Mouse (Mus musculus) splenic B cell, adult 2 months (primary cell): ENCODE results near the gene Tmem147.

Experiments
- DNase-seq: peaks from one replicate; pipeline ENCODE4 v3.0.0-alpha.2; 2011; ENCODE audit warnings: low read depth, low spot score
- H3K27me3 ChIP-seq: 2 replicates; pipeline ENCODE4 v1.6.1; 2012; ENCODE audit warnings: mild to moderate bottlenecking, low read length, moderate library complexity, mixed read lengths; ENCODE audit not compliant: control insufficient read depth, poor library complexity, insufficient read depth, severe bottlenecking
- H3K36me3 ChIP-seq: 2 replicates; pipeline ENCODE4 v1.6.1; 2012; ENCODE audit warnings: mild to moderate bottlenecking, low read length, moderate library complexity, mixed read lengths; ENCODE audit not compliant: control insufficient read depth, poor library complexity, insufficient read depth, severe bottlenecking

Gene Tmem147

DNA sequence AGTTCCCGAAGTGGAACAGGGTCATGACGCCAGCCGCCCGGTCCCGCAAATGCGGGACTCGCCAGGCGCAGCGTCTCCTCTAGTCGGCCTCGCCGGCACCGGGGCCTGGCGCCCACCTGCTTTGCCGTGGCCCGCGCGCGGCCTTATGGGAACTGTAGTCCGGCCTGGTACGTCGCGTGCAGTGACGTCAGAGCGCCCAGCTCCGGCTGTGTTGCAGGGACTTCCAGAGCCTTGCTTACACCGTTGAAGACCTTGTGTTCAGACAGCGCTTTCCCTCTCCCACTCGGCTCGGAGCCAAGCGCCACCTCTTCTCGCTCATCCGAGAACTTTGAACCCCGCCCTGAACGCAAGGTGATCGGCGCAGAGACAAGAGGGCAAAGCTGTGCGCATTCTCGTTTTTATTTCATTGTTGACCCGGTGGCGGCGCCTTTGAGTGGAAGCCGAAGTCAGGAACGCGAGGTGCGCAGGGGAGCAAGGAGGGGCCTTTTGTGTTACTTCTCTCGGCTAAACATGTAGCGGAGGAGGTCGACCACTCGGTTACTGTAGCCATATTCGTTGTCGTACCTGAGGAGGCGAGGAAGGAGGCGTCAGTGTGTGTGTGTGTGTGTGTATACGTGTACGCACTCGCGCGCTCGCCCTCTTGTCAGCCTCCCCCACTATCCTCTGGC, at the start of gene Tmem147:
TSS of gene Tmem147 (minus strand) at position 145 of the 668 bp plus-strand sequence.
- peaks cover 6% of the 10 kb centered on the region; the same call in 1 of the 2 replicates for H3K36me3 ChIP-seq
- DNase-seq = peak; percentile 93
- no peaks in the 10 kb centered on the region for H3K27me3 ChIP-seq

DNA sequence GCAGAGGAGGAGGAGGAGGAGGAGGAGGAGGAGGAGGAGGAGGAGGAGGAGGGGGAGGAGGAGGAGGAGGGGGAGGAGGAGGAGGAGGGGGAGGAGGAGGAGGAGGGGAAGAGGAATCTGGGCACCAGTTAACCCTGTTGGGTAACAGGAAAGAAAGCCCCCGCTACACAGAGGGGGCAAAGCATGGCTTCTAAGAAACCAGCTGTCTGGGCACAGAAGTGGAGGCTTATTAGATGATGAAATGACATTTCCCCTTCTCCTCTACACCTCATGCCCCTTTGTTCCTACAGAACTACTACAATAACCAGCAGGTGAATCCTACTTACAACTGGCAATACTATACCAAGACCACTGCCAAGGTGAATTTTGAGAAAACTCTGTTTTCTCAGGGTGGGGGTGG, 48.6 kb upstream of the Tmem147 start:
- H3K27me3 ChIP-seq = no peaks in the 10 kb centered on the region; the same call in 1 of the 2 replicates
- no peak for DNase-seq
- H3K36me3 ChIP-seq = no peaks in the 10 kb centered on the region

DNA sequence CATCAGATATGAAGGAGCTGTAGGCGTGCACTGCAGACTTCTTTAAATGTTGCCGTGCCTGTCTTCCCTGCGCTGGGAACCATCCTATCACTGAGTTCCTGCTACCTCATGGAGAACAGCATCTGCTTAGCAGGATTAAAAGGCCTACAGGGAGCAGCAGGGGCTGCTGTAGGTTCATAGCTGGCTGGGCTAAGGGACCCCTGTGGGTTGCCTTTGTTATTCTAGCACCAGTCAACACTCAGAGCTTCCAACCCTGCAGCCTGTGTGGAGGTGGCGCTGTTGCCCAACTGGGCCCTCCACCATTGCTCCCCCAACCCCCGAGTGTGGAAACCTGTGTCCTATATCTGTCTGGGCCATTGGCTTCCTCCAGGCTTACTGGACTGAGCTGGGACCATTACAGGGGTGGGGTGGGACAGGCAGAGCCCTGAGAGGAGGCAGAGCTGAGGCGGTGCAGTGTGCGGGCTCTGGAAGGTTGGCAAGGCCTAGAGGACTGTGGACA, 47.8 kb upstream of the Tmem147 start:
- DNase-seq = no peak
- no peaks in the 10 kb centered on the region for H3K36me3 ChIP-seq
- no peaks in the 10 kb centered on the region; the same call in 1 of the 2 replicates for H3K27me3 ChIP-seq

DNA sequence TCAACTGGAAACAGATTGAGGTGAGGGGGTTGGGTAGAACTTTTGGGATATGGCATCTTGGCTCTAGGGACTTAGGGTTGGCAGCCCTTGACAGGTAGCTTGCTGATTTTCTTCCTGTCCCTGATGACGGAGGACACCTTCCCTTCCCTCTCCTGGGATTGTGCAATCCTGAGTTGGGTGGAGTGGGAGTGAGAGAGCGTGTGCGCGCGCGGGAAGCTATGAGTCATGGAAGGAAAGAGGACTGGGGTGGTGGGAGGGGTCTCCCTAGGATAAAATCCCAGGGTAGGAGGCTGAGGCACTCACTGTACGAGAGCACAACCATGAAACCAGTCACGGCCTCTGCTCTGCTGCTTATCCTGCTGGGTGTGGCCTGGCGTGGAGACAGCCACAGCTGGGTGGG, 46.8 kb upstream of the Tmem147 start:
- no peak for DNase-seq
- no peaks in the 10 kb centered on the region; the same call in 1 of the 2 replicates for H3K27me3 ChIP-seq
- no peaks in the 10 kb centered on the region for H3K36me3 ChIP-seq

DNA sequence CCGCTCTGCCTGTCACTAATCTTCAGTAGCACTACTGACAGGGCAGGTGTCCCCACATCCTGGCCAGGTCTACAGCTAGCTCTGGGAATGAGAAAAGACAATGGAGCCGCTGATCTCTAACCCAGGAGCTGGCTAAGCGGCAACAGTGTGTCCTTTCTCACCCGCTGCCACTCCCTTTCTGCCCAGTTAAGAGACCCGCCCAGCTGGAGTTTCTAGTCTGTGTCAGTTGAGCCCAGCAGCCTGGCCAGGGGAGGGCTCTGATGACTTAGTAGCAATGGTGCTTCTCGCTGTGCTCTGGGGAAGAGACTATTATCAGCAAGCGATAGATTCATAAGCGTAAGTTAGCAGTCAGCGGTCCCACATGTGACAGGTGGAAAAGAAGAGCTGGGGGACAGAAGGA, 39.9 kb upstream of the Tmem147 start:
- no peak for DNase-seq
- Histone ChIP-seq H3K36me3 (no peaks in the 10 kb centered on the region), H3K27me3 (no peaks in the 10 kb centered on the region; the same call in 1 of the 2 replicates)

DNA sequence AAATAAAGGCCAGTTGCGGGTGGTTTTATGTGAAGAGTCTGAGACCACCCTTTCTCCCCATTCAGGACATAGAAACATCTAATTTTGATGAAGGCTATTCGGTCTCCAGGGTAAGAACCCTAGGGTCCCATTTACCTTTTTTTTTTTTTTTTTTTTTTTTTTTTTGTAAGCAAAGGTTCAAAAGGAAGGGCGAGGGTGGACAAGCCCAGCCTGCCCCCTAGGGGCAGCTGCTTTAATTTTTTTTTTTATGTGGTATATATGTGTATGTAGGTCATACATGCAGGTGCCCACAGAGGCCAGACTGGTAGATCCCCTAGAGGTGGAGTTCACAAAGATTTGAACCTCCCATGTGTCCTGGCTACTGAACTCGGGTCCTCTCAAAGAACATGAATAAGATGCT, 37.1 kb upstream of the Tmem147 start:
- Histone ChIP-seq H3K36me3 (no peaks in the 10 kb centered on the region), H3K27me3 (no peaks in the 10 kb centered on the region)
- peak; percentile 20 for DNase-seq

DNA sequence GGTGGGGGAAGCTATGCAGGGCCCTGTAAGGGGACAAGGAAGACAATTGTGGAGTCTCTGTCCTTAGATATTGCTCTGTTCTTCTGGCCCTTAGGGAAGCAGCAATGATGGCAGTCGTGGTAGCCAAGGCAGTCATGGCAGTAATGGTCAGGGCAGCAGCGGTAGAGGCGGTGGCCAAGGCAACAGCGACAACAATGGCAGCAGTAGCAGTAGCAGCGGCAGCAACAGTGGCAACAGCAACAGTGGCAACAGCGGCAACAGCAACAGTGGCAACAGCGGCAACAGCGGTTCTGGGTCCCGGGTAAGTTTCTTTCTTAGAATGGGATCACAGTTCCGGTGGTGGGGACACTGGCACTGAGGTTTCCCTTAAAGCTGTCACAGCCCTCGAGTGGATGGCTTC, 35.8 kb upstream of the Tmem147 start:
- no peaks in the 10 kb centered on the region for H3K27me3 ChIP-seq
- DNase-seq = no peak
- H3K36me3 ChIP-seq = no peaks in the 10 kb centered on the region

DNA sequence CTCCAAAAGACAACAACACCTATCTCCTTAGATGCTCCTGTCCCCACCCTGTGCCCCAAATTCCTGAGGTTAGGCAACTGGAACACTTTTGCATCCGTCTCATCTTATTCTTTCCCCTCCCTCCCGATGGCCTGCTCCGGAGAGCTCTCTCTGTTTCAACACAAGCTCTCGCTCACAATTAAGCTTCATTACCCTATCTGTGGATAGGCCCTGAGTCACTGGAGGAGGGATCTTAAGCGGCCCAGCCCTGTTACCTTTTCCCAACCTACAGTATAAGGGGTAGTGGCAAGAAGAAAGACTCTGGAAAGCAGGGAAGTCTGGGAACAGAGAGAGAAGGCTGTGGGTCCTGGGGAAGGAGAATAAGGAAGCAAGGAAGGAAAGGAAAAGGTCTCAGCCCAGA, 34.1 kb upstream of the Tmem147 start, which contains the start of gene Dmkn:
TSS of gene Dmkn (plus strand) at position 301 of the 400 bp plus-strand sequence.
- DNase-seq = no peak
- no peaks in the 10 kb centered on the region for H3K36me3 ChIP-seq
- H3K27me3 ChIP-seq = no peaks in the 10 kb centered on the region

DNA sequence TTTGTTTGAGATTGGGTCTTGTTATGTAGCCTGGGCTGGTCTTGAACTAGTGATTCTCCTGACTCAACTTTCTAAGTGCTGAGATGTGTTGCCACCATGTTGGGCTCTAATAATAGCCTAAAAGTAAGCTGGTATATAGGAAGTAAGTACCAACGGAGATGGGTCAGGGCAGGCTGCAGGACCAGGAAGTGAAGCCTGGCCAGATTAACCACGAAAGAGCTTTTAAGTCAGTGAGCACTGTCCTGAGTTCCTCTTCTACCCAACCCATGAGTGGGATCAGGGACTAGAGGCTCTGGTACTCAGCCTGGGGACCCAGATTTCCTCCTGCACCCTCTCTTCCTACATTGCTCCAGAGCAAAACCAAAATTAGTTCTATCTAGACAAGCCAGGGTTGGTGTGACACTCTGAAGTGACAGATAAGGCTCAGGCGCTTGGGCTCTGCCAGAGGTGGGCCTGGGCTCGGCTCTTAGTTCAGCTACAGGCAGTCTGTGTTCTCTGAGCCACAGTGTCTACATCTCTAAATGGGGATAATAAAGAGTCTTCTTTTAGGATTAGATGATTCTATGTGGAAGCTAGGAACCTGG, 32.5 kb upstream of the Tmem147 start:
- no peaks in the 10 kb centered on the region for H3K36me3 ChIP-seq

DNA sequence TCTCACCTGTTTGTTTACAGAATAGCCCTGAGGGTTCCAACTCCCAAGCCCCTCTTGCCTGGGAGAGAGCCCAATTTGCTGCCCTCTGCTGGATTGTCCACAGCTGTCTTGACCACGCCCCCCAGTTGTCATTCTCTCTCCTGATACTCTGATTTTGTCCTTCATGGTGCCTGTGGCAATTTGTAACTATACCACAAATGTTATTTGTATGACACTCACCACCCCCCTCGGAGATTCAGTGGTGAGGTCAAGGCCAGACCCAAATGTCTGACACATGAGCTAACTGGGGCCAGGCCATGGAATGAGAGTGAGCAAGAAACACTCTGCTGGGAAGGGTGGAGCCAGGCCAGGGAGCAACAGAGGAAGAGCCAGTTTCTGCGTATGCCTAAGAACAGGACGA, 29.5 kb upstream of the Tmem147 start:
- peak; percentile 43 for DNase-seq
- Histone ChIP-seq H3K27me3 (no peaks in the 10 kb centered on the region), H3K36me3 (no peaks in the 10 kb centered on the region)

More for the DNA sequence above, 32.5 kb upstream of the Tmem147 start:
- peak; percentile 22 for DNase-seq
- no peaks in the 10 kb centered on the region for H3K27me3 ChIP-seq

DNA sequence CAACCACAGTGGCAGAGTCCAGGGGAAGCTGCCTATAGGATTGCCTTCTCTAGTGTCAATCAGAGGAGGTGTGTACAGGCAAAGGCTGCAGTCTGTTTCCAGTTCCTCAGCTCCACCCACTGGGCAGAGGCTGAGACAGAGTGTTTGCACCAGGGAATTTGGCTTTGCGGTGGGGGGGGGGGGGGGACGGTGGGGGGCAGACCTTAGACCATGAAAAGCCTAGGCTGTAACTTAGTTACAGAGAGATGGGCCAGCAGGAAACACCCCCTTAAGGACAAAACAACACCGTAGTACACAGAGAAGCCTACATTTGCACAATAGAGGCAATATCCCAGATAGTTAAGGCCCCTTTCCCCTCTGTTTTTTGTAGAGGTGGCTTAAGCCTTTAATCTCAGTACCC, 27.7 kb upstream of the Tmem147 start:
- H3K27me3 ChIP-seq = no peaks in the 10 kb centered on the region
- DNase-seq = no peak
- no peaks in the 10 kb centered on the region for H3K36me3 ChIP-seq

DNA sequence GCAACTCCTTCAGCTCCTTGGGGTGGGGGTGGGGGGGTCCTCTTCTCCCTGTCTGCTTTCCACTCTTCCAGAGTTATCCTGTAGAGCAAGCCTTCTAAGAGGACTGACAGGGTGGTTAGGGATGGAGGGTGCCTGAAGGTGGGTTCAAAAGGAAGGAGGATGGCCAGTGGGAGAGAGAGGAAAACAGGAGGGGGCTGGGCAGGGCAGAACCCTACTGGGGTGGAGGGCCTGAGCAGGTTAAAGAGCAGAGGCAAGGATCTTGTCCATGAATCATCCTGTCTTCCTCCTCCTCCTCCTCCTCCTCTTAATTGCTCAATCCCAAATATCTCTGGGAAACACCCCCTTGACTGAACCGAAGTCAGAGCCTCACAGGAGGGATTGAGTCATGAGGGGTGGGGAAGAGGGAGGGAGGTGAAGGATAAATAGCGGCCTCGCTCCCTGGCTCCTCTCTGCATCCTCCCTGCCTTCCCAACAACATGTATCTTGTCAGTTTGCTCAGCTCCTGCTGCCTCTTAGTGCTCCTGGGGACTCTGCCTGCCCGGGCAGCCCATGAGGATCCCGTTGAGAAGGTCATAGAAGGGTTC, 21.8 kb upstream of the Tmem147 start, which contains the start of gene Sbsn:
TSS of gene Sbsn (plus strand) at position 386 of the 584 bp plus-strand sequence.
- Histone ChIP-seq H3K27me3 (no peaks in the 10 kb centered on the region), H3K36me3 (no peaks in the 10 kb centered on the region)
- DNase-seq = no peak

DNA sequence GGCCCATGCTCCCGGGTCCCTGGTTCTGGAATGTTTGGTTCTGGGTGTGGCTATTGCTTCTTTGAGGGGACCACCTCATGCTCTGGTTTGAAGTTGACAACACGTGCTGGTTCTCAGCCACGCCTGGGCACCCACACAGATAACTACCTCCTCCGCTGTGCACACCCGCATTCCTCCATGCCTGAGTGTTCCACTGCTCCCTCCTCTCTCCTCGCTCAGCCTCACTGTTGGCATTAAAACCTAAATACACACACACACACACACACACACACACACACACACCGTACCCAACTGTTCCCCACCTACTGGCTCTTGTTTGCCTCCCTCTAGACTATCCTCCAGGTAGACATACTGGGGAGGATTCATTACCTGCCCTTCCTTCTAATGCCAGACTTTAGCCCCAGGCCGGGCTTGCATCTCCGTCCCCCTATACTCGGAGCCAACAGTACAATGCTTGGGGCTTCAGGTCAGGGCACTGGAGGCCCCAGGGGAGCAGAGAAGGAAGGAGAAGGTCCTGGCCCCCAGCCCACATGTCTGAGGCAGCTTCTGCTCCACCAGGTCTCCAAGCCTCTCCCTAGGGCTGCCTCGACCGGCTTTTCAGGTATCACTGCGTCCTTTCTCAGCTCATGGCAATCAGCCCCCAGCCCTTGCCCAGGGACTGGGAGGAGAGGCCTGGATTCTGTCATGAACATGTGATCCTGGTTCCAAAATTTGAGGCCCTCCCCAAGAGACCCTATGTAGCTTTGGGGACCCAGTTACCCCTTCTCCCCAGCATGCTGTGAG, 20.7 kb upstream of the Tmem147 start:
- DNase-seq = no peak
- no peaks in the 10 kb centered on the region for H3K36me3 ChIP-seq
- no peaks in the 10 kb centered on the region for H3K27me3 ChIP-seq

DNA sequence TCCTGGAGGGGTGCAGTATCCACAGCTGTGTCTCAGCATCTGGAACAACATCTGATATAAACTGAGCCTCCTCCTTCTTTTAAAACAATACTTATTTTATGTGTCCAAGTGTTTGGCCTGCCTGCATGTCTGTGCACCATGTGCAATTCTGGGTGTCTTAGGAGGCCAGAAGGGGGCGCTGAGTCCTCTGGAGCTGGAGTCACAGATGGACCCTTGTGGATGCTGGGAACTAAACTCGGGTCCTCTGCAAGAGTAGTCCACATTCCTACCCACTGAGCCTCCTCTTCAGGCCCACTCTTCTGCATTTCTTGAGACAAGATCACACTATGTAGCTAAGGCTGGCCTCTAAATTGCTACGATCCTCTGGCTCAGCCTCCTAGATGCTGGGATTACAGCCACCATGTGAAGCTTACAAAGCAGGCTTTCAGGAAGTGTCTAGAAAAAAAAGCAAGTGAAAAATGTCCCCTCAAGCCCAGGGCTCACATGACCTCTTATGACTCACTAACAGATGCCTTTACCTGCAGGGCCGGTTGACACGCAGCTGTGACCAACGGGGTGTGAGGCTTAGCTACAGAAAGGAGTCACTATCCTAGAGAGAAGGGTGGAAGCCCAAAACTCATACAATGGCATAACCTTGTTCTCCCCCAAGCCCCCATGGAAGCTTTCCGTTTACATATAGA, 18.3 kb upstream of the Tmem147 start:
- DNase-seq = peak; percentile 25
- Histone ChIP-seq H3K27me3 (no peaks in the 10 kb centered on the region), H3K36me3 (no peaks in the 10 kb centered on the region)
